Mouse (Mus musculus) liver, embryonic 11.5 days (tissue): ENCODE measurements around the gene Zbtb48. TPM values are rescaled to one million over a fixed set of nuclear protein-coding genes. Genes with fewer than 3 reads are reported as not detected.

Source experiments
- ATAC-seq: fragments of 200-750 bp; cut with Nextera tagmentation; replicated peaks from 2 replicates; pipeline ENCODE4 v1.8.0; 2017; ENCODE audit warnings: moderate number of reproducible peaks, mild to moderate bottlenecking, moderate TSS enrichment, moderate library complexity; ENCODE audit not compliant: low FRiP score
- DNase-seq: peaks from one replicate; pipeline ENCODE4 v3.0.0-alpha.2; 2017; ENCODE audit warnings: low spot score
- H3K27ac ChIP-seq: fragments of 300-500 bp; sonication (generic); 2 replicates; pipeline ENCODE4 v1.5.1; 2014; ENCODE audit warnings: mild to moderate bottlenecking, low read depth, low read length, control low read depth
- H3K27me3 ChIP-seq: fragments of 300-500 bp; sonication (generic); replicated peaks from 2 replicates; pipeline ENCODE4 v1.6.1; 2014; ENCODE audit warnings: low read length, mixed read lengths; ENCODE audit not compliant: control insufficient read depth, insufficient read depth
- H3K36me3 ChIP-seq: fragments of 300-500 bp; sonication (generic); 2 replicates; pipeline ENCODE4 v1.6.1; 2014; ENCODE audit warnings: mild to moderate bottlenecking, low read length, moderate library complexity, mixed read lengths; ENCODE audit not compliant: control insufficient read depth, insufficient read depth
- H3K4me1 ChIP-seq: fragments of 300-500 bp; sonication (generic); replicated peaks from 2 replicates; pipeline ENCODE4 v1.6.1; 2014; ENCODE audit warnings: low read length, mixed read lengths; ENCODE audit not compliant: control insufficient read depth, insufficient read depth
- H3K4me2 ChIP-seq: fragments of 300-500 bp; sonication (generic); 2 replicates; pipeline ENCODE4 v1.6.1; 2014; ENCODE audit warnings: mild to moderate bottlenecking, control low read depth, moderate library complexity
- H3K4me3 ChIP-seq: fragments of 300-500 bp; sonication (generic); 2 replicates; pipeline ENCODE4 v1.5.1; 2014; ENCODE audit warnings: low read depth, low read length, control low read depth
- H3K9ac ChIP-seq: fragments of 300-500 bp; sonication (generic); 2 replicates; pipeline ENCODE4 v1.6.1; 2014; ENCODE audit warnings: low read depth, low read length, control low read depth
- H3K9me3 ChIP-seq: fragments of 300-500 bp; sonication (generic); 2 replicates; pipeline ENCODE4 v1.6.1; 2016; ENCODE audit warnings: low read length, inconsistent platforms, mixed read lengths; ENCODE audit not compliant: control insufficient read depth
- WGBS: fragments of 180-500 bp; shearing (Covaris S2); extraction: QIAGEN DNeasy Blood & Tissue Kit; methylation state at CpG from one replicate; pipeline ENCODE4 v1.1.7; 2014; 5-methylcytosine and 5-hydroxymethylcytosine counted together
- polyA plus RNA-seq: library from polyadenylated mRNA; unstranded; fragments of >200 nt; fragmentation: Nextera tagmentation; extraction: Ambion mirVana; gene quantifications from 2 replicates; pipeline ENCODE4 v1.2.1, GENCODE M21; 2014

Zbtb48 gene
- 17.0 and 17.8 TPM in 2 replicates for polyA plus RNA-seq

- Histone ChIP-seq H3K9me3 (no peaks in the 10 kb centered on the region), H3K27me3 (peaks cover 3% of the 10 kb centered on the region; the same call in 1 of the 2 replicates), H3K4me2 (peak within 1 kb of the TSS; percentile 98), H3K36me3 (peaks cover 9% of the 10 kb centered on the region; the same call in 1 of the 2 replicates), H3K27ac (peak within 1 kb of the TSS; percentile 75), H3K4me1 (peaks cover 30% of the 10 kb centered on the region), H3K9ac (peak within 1 kb of the TSS; percentile 79), H3K4me3 (peak within 1 kb of the TSS; percentile 79)
- DNase-seq (peak; percentile 91), ATAC-seq (peak; percentile 98)
- 1% methylated on average over 35 of the region's 35 CpGs for WGBS
These were observed at the start of gene Zbtb48 for GRCm38 (mm10) chr4:152027524-152027923. Gene Zbtb48, minus strand, starts transcription at chr4:152027671.

GRCm38 (mm10) chr4:152077191-152077590 is 49.7 kb upstream of the Zbtb48 start:
- Histone ChIP-seq H3K9me3 (no peaks in the 10 kb centered on the region), H3K4me3 (no peak overlapping the region), H3K36me3 (no peaks in the 10 kb centered on the region), H3K9ac (no peak overlapping the region), H3K4me1 (no peaks in the 10 kb centered on the region), H3K27me3 (no peaks in the 10 kb centered on the region), H3K4me2 (no peak overlapping the region), H3K27ac (no peak overlapping the region)
- WGBS, result 84% methylated on average over 9 of the region's 9 CpGs
- ATAC-seq (no peak), DNase-seq (no peak)

DNA sequence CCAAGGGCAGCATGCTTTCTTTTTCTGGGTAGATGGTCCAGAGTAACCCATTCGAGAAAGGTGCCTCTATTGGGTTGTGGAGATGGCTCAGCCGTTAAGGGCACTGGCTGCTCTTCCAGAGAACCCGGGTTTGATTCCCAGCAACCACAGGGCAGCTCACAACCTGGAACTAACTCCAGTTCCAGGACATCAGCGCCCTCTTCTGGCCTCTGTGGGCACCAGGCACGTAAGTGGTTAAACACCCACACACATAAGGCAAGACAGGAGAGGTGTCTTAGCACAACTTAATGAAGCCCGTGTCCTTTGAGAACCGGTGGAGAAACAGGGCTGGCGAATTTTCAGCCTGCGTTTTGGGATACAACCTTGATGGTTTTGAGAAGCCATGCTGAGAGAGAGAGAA is 47.1 kb upstream of the Zbtb48 start:
- Histone ChIP-seq H3K4me1 (no peaks in the 10 kb centered on the region; the same call in 1 of the 2 replicates), H3K9ac (no peak overlapping the region), H3K4me2 (no peak overlapping the region), H3K27me3 (no peaks in the 10 kb centered on the region), H3K36me3 (no peaks in the 10 kb centered on the region), H3K9me3 (no peaks in the 10 kb centered on the region), H3K4me3 (no peak overlapping the region), H3K27ac (no peak overlapping the region)
- WGBS, result 83% methylated on average over 9 of the region's 9 CpGs
- ATAC-seq, result no peak
- no peak for DNase-seq

DNA sequence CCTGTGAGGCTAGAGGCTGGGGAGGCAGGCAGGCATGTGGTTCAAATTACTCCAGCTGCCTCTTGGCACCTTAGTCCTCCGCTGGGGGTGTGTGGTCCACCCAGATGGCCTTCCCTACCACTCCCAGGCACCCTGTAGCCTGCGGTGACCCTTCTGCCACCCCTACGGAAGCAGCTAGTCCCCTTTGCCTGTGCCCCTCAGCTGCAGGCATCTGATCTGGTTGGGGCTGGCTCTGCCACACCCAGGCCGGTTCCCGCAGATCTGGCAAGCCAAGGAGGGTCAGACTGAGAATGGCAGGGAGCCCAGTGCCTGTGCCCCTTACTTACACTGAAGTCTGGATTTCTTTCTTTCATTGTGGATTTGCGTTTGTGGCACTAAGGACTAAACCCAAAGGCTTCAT is 46.2 kb upstream of the Zbtb48 start:
- no peaks in the 10 kb centered on the region for H3K36me3 ChIP-seq
- DNase-seq (no peak), ATAC-seq (no peak)
- 80% methylated on average over 6 of the region's 6 CpGs for WGBS
- H3K27ac ChIP-seq, result no peak overlapping the region
- H3K4me1 ChIP-seq, result no peaks in the 10 kb centered on the region; the same call in 1 of the 2 replicates
- H3K27me3 ChIP-seq, result no peaks in the 10 kb centered on the region
- no peak overlapping the region for H3K9ac ChIP-seq
- no peak overlapping the region for H3K4me3 ChIP-seq
- no peak overlapping the region for H3K4me2 ChIP-seq
- H3K9me3 ChIP-seq, result no peaks in the 10 kb centered on the region

DNA sequence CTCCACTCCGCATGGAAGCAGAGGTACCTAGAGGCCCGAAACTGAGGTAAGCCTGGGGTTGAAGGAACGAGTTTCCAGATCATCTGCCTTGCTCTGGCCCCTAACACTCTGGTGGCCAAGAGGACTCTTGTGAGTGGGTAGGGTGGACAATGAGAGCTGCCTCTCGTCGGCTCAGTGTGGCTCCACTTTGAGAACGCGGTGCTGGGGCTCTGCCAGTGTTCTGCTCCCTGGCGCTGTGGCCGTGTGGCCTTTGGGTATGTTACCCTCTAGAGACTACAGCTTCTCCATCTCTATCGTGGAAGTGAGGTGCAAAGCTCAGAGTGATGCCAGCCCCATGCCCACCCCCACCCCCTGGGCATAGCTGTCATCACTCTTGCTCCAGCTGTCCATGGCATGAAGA is 45.2 kb upstream of the Zbtb48 start:
- Histone ChIP-seq H3K4me3 (no peak overlapping the region), H3K27ac (no peak overlapping the region), H3K4me1 (no peaks in the 10 kb centered on the region; the same call in 1 of the 2 replicates), H3K27me3 (no peaks in the 10 kb centered on the region), H3K4me2 (no peak overlapping the region), H3K9me3 (no peaks in the 10 kb centered on the region), H3K36me3 (no peaks in the 10 kb centered on the region), H3K9ac (no peak overlapping the region)
- 62% methylated on average over 10 of the region's 10 CpGs for WGBS
- no peak for ATAC-seq
- DNase-seq, result no peak

- WGBS, result 47% methylated on average over 10 of the region's 10 CpGs
- no peak for ATAC-seq
- Histone ChIP-seq H3K4me1 (no peaks in the 10 kb centered on the region; the same call in 1 of the 2 replicates), H3K4me3 (no peak within 1 kb of the TSS), H3K4me2 (no peak within 1 kb of the TSS), H3K9me3 (no peaks in the 10 kb centered on the region), H3K27me3 (no peaks in the 10 kb centered on the region), H3K9ac (no peak within 1 kb of the TSS), H3K36me3 (no peaks in the 10 kb centered on the region), H3K27ac (no peak within 1 kb of the TSS)
- DNase-seq, result no peak
These were observed 44.7 kb upstream of the Zbtb48 start, which contains the start of gene Plekhg5 for GRCm38 (mm10) chr4:152072121-152072601. Gene Plekhg5, plus strand, starts transcription at chr4:152072498.

GRCm38 (mm10) chr4:152070494-152071396 is 43.3 kb upstream of the Zbtb48 start:
- no peak for DNase-seq
- H3K4me2 ChIP-seq, result no peak overlapping the region
- 56% methylated on average over 11 of the region's 11 CpGs for WGBS
- no peak for ATAC-seq
- no peaks in the 10 kb centered on the region for H3K36me3 ChIP-seq
- no peaks in the 10 kb centered on the region; the same call in 1 of the 2 replicates for H3K4me1 ChIP-seq
- H3K4me3 ChIP-seq, result no peak overlapping the region
- H3K27ac ChIP-seq, result no peak overlapping the region
- no peaks in the 10 kb centered on the region for H3K9me3 ChIP-seq
- no peaks in the 10 kb centered on the region for H3K27me3 ChIP-seq
- H3K9ac ChIP-seq, result no peak overlapping the region

GRCm38 (mm10) chr4:152069245-152069644 is 41.8 kb upstream of the Zbtb48 start:
- Histone ChIP-seq H3K4me3 (no peak overlapping the region), H3K36me3 (no peaks in the 10 kb centered on the region), H3K9ac (no peak overlapping the region), H3K27me3 (no peaks in the 10 kb centered on the region), H3K4me1 (no peaks in the 10 kb centered on the region; the same call in 1 of the 2 replicates), H3K9me3 (no peaks in the 10 kb centered on the region), H3K4me2 (no peak overlapping the region), H3K27ac (no peak overlapping the region)
- no peak for DNase-seq
- 91% methylated on average over 3 of the region's 3 CpGs for WGBS
- no peak for ATAC-seq
